Mouse (Mus musculus) urinary bladder, postnatal 25 days (tissue): ENCODE data around the gene Mms19.
A peak's percentile ranks its signal among the peaks of the same experiment; 100 is the strongest.

Experiments used
- DNase-seq: peaks from one replicate; pipeline ENCODE4 v3.0.0; 2022; ENCODE audit warnings: low spot score

Gene Mms19

GRCm38 (mm10) chr19:41980819-41981594 is at the start of gene Mms19:
Gene Mms19, minus strand, starts transcription at chr19:41981157.
- DNase-seq, result peak; percentile 97

GRCm38 (mm10) chr19:42026158-42026557 is 45.2 kb upstream of the Mms19 start:
- peak; percentile 82 for DNase-seq

GRCm38 (mm10) chr19:42022542-42022848 is 41.5 kb upstream of the Mms19 start:
- DNase-seq, result no peak

GRCm38 (mm10) chr19:42021681-42022541 is 41.0 kb upstream of the Mms19 start:
- no peak for DNase-seq

GRCm38 (mm10) chr19:42019011-42019522 is 38.1 kb upstream of the Mms19 start:
- DNase-seq, result no peak

- peak; percentile 45 for DNase-seq
Measured at GRCm38 (mm10) chr19:42017399-42018247, 36.7 kb upstream of the Mms19 start.

GRCm38 (mm10) chr19:42016840-42017239 is 35.9 kb upstream of the Mms19 start:
- no peak for DNase-seq

GRCm38 (mm10) chr19:42016251-42016650 is 35.3 kb upstream of the Mms19 start:
- no peak for DNase-seq

- DNase-seq, result no peak
Measured at GRCm38 (mm10) chr19:42015001-42015400, 34.0 kb upstream of the Mms19 start.

GRCm38 (mm10) chr19:42014231-42014825 is 33.4 kb upstream of the Mms19 start:
- no peak for DNase-seq

GRCm38 (mm10) chr19:42011123-42011522 is 30.2 kb upstream of the Mms19 start:
- no peak for DNase-seq

- no peak for DNase-seq
Measured at GRCm38 (mm10) chr19:42010436-42010835, 29.5 kb upstream of the Mms19 start.

GRCm38 (mm10) chr19:42009067-42009466 is 28.1 kb upstream of the Mms19 start:
- no peak for DNase-seq

- no peak for DNase-seq
Measured at GRCm38 (mm10) chr19:42008586-42008985, 27.6 kb upstream of the Mms19 start.

GRCm38 (mm10) chr19:42006568-42006967 is 25.6 kb upstream of the Mms19 start:
- DNase-seq, result no peak

- no peak for DNase-seq
Measured at GRCm38 (mm10) chr19:42005616-42006015, 24.7 kb upstream of the Mms19 start.

- DNase-seq, result no peak
Measured at GRCm38 (mm10) chr19:42004258-42004657, 23.3 kb upstream of the Mms19 start.

- no peak for DNase-seq
Measured at GRCm38 (mm10) chr19:42001253-42001980, 20.5 kb upstream of the Mms19 start.

- no peak for DNase-seq
Measured at GRCm38 (mm10) chr19:42000446-42000958, 19.5 kb upstream of the Mms19 start.

GRCm38 (mm10) chr19:41999688-42000283 is 18.8 kb upstream of the Mms19 start:
- DNase-seq, result no peak
